Mouse (Mus musculus) adrenal gland, postnatal 10 days (tissue): ENCODE data around the gene Hecw2. TPM values are rescaled to one million over a fixed set of nuclear protein-coding genes. Genes with fewer than 3 reads are reported as not detected.

Experiments
- DNase-seq: peaks from one replicate; pipeline ENCODE4 v3.0.0; 2021; ENCODE audit warnings: mixed read lengths
- total RNA-seq, 2 experiments: library from RNA; stranded (reverse); gene quantifications; 2 replicates each; pipeline ENCODE4 v1.2.3; 2021

Gene Hecw2
- total RNA-seq, 2 experiments from 2014 or later: 8.9 to 13.0 TPM

DNA sequence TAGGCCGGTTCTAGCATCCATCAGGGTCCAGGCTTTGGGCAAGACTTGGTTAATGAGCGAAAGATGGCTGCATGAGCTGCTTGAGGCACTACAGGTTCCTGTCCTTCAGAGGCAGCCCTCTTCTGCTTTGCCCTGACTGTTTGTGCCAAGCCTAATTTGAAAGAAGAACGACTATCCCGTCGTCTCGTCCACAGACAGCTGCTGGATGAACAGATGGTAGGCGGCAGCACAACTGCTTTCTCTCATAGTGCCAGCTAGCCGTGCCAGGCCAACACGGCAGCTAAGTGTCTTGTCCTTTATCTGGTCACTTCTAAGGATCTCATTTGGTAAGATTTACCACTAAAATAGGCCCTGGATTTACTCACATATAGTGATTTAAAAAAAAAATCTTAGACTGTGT is 365.9 kb downstream of the Hecw2 start:
- DNase-seq: no peak

- DNase-seq: no peak
Measured at GRCm38 (mm10) chr1:53824446-53825337, 370.3 kb downstream of the Hecw2 start.

- DNase-seq: peak; percentile 34
Measured at GRCm38 (mm10) chr1:53823687-53824445, 371.1 kb downstream of the Hecw2 start.

- peak; percentile 12 for DNase-seq
Measured at GRCm38 (mm10) chr1:53821983-53822382, 373.0 kb downstream of the Hecw2 start.

- peak; percentile 9 for DNase-seq
Measured at GRCm38 (mm10) chr1:53820041-53820632, 374.8 kb downstream of the Hecw2 start.

DNA sequence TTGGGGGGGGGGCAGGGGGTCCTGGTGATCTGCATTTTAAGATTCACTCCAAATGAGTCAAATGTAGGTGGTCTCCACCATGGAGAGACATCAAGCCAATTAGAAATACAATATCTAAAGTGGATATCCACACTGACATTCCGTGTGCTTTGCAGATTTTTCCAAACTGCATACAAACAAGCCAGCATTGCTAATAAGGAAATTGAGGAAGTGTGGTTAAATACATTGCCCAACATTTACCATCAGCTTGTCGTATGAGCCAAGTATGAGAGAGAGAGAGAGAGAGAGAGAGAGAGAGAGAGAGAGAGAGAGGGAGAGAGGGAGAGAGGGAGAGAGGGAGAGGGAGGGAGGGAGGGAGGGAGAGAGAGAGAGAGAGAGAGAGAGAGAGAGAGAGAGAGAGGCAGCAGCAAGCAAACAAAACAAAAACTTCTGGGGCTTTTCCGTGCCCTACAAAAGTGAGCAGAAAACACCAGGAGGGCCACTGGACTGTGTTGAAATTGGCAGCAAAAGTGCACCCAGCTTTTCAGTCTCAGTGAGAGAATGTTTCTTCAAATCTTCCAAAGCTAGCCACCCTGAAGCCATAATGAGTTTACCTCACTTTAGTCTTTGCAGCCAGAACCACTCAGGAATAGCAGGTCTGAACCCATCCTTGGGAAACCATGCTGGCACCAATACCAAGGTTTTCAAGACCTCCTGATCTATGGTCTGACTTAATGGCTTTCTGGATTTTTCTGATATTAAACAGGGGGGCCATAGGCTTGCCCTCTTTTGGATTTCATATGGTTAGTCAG is 376.7 kb downstream of the Hecw2 start:
- DNase-seq: no peak

DNA sequence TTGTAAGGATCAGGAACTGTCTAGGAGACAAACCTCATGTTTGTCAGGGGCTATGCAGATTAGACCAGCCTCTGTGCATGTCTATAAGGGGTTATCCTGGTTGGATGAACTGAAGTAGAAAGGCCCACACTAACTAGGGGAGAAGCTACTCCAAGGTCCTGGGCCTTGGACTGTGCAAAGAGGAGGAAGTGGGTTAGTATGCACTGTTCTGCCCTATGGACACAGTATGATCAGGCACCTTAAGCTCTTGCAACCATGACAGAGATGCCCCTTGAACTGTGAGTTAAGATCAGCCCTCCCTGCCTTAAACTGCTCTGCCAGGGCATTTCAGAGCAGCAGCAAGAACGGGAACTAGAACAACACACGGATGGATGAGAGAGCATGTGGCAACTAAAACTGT is 378.6 kb downstream of the Hecw2 start:
- no peak for DNase-seq

GRCm38 (mm10) chr1:53814077-53814705 is 380.8 kb downstream of the Hecw2 start:
- DNase-seq: no peak

GRCm38 (mm10) chr1:53811919-53812318 is 383.0 kb downstream of the Hecw2 start:
- DNase-seq: no peak

DNA sequence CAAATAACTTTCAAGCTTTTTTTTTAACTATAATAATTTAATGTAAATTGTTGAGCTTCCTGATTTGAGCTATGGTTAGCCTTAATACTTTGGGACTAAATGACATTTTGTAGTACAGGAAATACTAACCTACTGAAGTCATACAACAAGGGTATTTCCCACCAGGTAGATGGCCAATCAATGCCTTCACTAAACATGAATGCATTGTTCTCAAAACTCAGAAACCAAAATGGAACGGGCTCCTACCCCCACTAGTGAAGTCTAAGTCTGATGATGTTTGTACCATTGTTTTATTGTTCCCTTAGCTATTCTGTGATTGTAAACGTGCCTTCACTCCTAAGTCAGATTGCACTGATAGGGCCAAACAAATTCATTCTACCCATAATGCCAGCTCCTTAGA is 386.7 kb downstream of the Hecw2 start:
- DNase-seq: no peak

GRCm38 (mm10) chr1:53797811-53798210 is 397.2 kb downstream of the Hecw2 start:
- DNase-seq: no peak

- DNase-seq: no peak
Measured at GRCm38 (mm10) chr1:53797074-53797473, 397.9 kb downstream of the Hecw2 start.

GRCm38 (mm10) chr1:53796271-53796670 is 398.7 kb downstream of the Hecw2 start:
- DNase-seq: no peak

GRCm38 (mm10) chr1:53795591-53795990 is 399.4 kb downstream of the Hecw2 start:
- no peak for DNase-seq

GRCm38 (mm10) chr1:53795081-53795480 is 399.9 kb downstream of the Hecw2 start:
- DNase-seq: no peak

DNA sequence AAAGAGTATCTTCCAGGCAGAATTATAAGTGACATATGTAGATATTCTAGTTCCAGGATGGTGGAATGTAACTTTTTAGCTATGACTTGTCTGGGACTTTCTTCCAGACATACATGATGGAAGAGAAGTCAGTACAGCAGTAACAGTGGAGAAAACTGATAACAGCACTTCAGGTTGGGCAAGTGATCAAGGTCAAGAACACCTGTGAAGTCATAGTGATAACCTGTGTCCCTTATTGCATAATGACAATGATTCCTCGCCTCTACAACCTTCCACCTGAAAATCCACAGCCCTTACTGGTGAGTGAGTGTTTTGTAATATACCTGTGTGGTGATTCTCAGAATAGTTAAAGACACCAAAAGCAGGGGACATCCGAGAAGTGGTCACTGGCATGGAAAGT is 400.7 kb downstream of the Hecw2 start:
- DNase-seq: no peak

- no peak for DNase-seq
Measured at GRCm38 (mm10) chr1:53791343-53791742, 403.6 kb downstream of the Hecw2 start.

DNA sequence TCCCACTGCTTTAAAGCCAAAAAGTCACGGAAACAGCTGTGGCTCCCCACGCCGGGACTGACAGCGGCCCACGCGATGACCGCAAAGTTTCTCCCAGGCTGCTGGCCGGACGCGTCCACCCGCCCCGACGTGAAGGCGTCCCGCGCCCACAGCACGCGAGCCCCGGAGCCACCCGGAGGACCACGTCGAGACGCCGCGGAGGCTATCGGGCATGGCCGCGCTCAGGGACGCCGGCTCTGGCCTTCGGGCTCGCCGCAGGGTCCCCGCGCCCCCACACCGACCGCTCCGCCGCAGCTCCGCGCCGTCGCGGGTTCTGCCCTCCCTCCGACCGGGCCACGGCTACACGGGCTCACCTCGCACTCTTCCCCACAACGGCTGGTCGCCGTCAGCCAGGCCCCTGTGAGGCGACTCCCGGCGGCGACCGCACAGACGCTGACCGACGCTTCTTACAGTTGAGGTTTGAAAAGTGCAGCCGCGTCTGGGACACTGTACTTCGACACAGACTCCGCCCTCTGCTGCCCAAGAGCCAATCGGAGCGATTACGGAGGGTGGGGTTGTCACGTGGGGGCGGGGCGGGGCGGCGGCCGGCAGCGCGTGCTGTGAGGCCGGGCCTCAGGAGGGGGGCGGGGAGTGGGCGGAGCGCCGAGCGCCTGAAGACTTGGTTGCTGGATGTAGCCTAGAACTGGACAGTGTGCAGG is 410.1 kb downstream of the Hecw2 start, which contains the start of gene Stk17b:
TSS of gene Stk17b (minus strand) at position 504 of the 698 bp plus-strand sequence.
- DNase-seq: peak; percentile 97

- peak; percentile 47 for DNase-seq
Measured at GRCm38 (mm10) chr1:53784291-53784720, 410.7 kb downstream of the Hecw2 start.

GRCm38 (mm10) chr1:53782956-53783355 is 412.0 kb downstream of the Hecw2 start:
- DNase-seq: no peak

DNA sequence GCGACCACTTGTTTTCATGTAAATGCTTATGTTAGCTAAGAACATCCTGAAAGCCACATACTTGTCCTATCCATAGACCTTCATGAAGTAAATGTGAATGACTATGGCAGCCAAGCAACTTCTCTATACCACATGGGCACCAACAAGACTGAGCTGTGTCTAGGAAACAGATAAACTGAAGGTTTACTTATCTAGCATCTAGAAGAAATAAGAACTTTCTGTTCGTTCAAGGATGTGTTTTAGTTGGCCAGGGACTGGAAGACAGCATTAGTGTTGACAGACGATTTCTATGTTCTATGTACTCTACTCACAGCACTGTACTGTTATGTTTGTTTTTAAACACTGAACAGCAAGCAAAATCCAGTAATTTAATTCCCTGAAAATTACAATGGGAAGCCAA is 412.9 kb downstream of the Hecw2 start:
- DNase-seq: no peak
